Mouse (Mus musculus) monocyte, adult 2 months (primary cell): ENCODE measurements around the gene Agrn.
A peak's percentile ranks its signal among the peaks of the same experiment; 100 is the strongest.

Source experiments
- DNase-seq, 2 experiments: peaks; one replicate each; pipeline ENCODE4 v3.0.0; 2022; ENCODE audit warnings: low spot score in 2 of 2, low read depth in 1 of 2

Gene Agrn

DNA sequence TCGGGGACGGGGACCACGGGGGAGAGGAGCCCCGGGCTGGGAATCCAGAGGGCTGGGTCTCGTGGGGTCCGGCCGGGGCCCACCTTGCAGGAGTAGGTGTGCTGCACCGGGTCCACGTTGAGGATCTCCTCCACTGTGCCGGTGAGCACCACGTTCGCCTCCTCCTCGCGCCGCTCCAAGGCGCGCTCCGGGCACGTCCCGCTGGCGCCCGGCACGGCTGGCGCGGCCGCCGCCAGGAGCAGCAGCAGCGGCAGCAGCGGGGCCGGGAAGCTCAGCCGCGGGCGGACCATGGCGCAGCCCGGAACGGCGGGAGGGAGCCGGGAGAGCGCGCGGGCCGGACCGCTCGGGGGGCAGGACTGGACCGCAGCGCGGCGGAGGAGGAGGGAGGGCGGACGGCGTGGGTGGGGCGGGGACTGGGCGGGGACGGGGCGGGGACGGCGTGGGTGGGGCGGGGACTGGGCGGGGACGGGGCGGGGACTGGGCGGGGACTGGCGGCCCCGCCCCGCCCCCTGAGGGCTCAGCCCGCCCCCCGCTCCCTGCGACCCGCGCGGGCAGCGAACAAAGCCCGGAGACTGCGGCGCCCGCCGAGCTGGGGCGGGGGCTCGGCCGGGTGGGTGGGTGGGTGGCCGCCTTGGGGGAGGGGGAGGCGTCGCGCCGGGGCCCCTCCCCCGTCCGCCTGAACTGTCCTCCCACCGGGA, at the start of gene Agrn:
Gene Agrn (minus strand): TSS at position 358 of the 698 bp plus-strand sequence.
- peak in 1 of 2 experiments; percentile 19 for DNase-seq

DNA sequence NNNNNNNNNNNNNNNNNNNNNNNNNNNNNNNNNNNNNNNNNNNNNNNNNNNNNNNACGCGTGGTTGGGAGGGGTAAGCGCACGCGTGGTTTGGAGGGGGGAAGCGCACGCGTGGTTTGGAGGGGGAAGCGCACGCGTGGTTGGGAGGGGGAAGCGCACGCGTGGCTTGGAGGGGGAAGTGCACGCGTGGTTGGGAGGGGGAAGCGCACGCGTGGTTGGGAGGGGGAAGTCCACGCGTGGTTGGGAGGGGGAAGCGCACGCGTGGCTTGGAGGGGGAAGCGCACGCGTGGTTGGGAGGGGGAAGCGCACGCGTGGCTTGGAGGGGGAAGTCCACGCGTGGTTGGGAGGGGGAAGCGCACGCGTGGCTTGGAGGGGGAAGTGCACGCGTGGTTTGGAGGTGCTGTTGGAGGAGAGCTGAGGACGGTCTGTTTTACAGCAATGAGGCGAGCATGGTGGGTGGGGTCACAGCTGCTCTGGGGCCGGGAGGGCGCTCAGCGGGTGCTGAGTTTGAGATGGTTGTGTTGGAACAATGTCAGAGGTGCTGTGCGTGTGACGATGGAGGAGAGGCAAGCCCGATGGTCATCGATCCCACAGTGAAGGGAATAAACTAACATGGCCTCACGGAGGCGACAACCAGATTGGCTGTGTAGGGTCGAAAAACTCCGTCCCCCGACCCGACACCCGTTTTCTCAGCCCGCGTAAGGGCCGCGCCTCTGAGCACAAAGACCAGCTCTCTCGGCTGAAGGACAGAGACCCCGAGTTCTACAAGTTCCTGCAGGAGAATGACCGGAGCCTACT, 39.6 kb upstream of the Agrn start:
- no peak for DNase-seq

DNA sequence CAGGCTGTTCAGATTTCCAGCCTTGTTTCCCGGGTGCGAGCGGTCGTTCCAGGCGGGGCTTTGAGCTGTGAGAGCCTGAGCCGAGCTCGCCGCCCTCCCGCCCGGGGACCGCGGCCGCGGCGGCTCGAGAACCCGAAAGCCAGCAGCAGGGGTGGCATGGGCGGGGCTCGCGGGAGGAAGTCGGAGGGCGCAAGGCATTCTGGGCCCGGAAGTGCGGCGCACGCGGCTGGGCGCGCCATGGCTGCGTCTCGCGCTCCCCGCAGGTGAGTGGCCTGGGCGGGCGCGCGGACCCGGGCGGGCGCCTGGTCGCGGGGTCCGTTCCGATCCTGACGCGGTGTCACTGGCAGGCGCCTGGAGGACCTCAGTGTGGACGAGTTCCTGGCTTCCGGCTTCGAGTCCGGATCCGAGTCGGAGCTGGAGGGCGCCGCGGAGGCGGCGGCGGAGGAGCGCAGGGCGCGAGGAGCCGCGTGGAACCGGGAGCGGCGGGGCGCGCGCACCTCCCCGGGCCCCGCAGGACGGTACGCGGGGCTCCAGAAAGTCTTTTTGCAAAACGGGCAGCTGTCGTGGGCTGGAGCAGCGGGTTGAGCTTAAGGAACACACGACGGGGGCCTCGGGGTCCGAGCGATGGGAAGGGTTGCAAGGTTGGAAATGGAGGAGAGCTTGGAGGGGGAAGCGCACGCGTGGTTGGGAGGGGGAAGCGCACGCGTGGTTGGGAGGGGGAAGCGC, 38.7 kb upstream of the Agrn start, which contains the start of gene Noc2l:
Gene Noc2l (plus strand): TSS at position 203 of the 726 bp plus-strand sequence.
- DNase-seq: peak; percentile 65 to 79

DNA sequence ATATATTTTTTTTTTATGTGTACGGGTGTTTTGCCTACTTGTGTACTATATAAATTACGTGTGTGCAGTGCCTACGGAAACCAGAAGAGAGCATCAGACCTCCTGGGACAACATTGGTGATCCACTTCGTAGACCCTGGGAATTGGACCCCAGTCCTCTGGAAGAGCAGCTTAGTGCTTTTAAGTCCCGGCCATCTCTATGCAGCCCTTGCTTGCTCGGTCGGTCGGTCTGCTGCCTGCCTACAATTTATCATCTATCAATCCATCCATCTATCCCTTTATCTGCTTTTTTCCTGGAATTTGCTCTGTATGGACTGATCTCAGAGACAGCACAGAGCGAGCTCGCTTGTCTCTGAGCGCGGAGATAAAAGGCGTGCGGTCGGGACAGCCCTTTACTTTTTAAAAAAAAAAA, 38.1 kb upstream of the Agrn start:
- DNase-seq: no peak

DNA sequence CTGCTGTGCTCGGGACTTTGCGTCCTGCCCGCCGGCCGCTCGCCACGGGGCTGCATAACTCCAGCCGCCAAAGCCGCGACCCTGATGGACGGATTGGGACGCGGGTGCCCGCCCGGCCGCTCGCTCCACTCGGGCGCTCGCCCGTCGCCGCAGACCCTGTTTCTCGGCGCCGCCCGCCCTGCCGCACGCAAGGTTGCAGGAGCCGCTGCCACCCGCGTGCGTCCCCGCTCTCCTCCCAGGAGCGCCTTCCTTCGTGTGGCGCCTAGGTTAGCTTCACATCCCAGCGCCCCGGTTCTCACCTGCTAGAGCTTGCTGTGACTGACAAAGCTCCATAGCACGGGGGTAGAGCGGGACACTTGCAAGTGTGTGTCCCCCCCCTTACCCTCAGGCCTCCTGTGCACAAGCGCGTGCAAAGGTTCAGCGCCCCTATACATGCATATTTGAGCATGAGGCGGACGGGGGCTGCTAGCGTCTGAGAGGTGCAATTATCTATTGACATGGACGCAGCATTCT, 37.5 kb upstream of the Agrn start, which contains the start of gene Plekhn1:
Gene Plekhn1 (minus strand): TSS at position 157 of the 513 bp plus-strand sequence.
- no peak for DNase-seq

- DNase-seq: no peak
These were observed 36.8 kb upstream of the Agrn start for GRCm38 (mm10) chr4:156234021-156234501.

DNA sequence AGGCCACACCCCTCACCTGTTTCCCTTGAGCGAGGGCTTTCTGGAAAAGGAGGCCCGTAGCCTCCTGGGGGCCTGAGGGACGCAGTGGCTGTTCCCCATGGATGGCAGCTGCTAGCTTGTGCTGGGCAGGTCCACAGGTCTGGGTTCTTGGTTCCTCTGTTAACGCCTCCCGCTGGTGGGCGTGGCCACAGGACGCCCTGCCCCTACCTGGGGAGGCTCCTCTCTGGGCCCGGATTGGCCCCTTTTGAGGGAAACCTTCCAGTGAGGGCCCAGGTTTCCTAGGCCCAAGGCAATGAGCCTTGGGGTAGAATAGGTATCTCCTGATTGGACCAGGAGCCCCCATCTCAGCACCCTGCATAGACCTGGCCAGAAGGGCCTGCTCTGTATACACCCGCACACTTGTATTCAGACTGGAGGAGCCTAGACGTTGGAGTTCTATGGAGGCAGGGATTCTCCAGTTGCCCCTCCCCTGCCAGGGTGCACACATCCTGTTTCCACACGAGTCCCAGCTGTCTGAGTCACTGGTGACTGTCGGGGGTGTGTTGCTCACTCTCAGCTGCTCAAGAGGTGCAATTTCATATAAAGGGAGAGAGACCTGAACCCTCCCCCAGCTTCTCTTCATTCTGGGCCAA, 31.2 kb upstream of the Agrn start:
- DNase-seq: no peak

DNA sequence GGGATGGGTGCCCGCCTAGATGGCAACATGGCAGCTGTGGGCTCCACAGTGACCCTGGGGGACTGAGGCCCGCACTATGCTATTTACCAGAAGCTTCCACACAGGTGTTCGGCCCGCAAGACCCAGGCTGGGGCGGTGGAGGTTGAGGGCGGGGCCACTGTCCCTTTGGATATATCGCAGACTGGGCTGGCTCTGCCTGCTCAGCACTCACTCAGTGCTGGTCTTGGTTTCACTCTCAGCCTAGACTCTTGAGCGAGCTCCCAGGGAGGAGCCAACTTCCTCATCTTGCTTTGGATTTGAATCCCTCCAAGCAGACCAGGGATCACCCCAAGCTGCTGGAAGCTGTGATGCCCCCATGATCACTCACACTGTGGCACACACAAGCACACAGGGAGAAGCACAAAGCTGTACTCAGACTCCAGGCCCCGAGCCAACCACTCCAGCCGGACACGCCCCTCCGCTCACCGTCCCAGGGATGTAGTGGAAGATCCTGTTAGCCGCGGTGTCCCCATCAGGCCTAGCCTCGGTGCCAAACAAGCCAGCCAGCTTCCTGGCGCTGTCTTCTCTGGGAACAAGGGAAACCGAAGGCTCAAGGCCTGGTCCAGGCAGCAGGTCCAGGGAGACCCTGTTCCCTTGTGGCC, 30.6 kb upstream of the Agrn start:
- DNase-seq: no peak

GRCm38 (mm10) chr4:156224276-156224675, 27.0 kb upstream of the Agrn start:
- DNase-seq: no peak

DNA sequence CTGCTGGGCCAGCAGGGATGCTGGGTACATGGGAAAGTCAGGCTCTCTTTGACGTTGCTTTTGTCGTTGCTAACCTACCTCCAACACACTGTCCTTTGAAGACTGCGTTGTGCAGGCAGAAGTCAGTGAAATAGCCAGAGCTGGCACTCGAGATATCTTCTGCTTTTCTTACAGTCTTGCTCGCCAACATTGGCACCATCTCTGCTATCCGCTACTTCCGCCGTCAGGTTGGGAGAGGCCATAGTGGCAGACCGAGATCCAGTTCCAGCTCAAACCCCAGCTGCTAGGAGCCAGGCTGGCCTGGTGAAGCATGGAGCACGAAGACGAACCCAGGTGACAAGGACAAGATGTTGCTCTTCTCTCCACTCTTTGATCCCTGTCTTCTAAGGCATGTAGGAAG, 22.6 kb upstream of the Agrn start:
- DNase-seq: no peak

- DNase-seq: no peak
These were observed 20.6 kb upstream of the Agrn start for GRCm38 (mm10) chr4:156217838-156218237.

DNA sequence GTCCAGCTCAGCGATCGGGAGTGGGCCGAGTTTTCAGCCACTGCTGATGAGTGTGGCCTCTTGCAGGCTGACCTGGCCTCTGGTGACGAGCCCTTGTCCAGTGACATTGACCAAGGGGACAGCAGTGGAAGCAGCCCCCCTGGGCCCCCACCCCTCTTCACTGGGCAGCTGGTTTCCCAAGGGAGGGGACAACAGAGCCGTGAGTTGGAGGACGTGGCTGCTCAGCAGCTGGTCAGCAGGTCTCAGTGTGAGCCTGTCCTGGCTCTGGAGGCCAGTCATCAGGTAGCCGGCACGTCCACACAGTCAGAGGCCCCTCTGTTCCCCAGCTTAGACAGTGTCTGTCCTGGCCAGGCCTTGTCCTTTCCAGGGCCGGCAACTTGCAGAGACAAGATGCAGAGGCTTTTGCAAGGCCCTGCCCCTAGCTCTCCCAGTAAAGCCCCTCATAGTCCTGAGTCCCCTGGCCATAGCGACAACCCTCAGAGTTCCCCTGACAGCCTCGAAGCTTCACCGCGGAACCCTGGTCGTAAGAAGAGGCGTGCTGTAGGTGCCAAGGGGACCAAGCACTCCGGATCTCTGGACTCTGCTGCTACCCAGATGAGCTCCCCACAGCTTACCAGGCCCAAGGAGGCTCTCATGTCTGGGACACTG, 19.9 kb upstream of the Agrn start:
- DNase-seq: no peak

DNA sequence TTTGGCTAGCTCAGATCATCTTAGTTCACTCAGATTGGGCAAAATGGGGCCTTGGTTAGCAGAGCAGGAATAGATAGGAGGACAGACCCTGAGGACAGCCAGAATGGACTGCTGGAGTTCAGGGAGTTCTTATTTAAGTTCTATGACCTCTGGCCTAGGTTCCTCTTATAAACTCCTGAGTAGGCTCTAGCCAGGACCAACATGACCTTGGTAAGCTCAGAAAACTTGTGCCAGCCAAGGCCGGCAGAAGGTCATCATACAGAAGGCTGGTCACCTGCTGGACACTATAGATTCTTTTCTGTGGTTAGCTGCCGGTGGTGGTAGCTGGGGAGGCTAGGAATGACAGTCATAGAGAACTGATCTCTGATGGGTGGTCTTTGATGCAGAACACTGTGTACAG, 18.9 kb upstream of the Agrn start:
- DNase-seq: no peak

DNA sequence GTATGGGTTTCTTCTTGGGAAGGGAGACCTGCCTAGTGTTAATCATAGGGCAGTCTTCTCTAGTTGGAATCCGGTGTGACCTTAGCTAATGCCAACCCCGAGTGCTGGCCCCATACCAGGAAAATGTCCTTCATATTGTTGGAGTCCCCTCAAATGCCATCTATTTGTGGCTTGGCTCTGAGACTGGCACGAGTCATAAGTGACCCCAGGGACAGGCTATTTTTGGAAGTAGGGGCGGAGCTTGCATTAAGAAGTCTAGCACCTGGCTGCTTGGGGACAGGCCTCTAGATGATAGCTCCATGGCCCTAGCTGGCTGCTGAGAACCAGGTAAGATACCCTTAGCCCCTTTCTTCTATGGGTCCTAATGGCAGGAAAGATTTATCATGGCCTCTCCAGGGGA, 18.4 kb upstream of the Agrn start, which contains the start of gene Perm1:
Gene Perm1 (plus strand): TSS at position 220 of the 400 bp plus-strand sequence.
- no peak for DNase-seq

GRCm38 (mm10) chr4:156213134-156213533, 15.8 kb upstream of the Agrn start:
- no peak for DNase-seq

DNA sequence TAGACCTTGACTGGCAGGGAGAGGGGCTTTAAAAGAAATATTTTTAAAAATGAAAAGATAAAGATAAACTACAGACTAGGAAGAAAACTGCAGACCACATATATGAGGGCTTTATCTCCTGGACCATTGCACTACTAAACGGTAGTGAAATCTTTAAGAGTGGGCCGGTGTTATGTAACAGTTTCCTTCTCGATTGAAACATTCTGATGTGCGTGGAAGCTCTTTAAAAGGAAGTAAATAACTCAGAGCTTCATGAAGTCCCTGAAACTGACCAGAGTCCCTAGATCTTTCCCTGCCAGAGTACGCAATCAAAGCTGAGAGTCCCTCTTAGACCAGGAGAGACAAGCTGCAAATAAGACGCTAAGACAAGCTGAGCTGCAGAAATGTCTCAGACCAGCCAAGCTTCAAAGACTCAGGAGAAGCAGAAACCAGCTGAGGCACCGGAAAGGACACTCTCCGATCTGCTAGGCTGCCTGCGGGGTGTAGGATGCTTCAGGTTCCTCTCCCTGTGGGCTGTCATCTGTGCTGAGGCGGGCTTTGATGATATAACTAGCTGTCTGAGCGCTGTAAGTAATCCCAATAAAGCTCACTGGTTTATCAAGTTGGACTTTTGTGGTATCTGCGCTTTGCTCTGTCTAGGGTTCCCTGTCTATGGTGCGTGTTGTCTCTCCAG, 12.8 kb upstream of the Agrn start:
- no peak for DNase-seq

- DNase-seq: no peak
These were observed 11.6 kb upstream of the Agrn start for GRCm38 (mm10) chr4:156208872-156209271.

DNA sequence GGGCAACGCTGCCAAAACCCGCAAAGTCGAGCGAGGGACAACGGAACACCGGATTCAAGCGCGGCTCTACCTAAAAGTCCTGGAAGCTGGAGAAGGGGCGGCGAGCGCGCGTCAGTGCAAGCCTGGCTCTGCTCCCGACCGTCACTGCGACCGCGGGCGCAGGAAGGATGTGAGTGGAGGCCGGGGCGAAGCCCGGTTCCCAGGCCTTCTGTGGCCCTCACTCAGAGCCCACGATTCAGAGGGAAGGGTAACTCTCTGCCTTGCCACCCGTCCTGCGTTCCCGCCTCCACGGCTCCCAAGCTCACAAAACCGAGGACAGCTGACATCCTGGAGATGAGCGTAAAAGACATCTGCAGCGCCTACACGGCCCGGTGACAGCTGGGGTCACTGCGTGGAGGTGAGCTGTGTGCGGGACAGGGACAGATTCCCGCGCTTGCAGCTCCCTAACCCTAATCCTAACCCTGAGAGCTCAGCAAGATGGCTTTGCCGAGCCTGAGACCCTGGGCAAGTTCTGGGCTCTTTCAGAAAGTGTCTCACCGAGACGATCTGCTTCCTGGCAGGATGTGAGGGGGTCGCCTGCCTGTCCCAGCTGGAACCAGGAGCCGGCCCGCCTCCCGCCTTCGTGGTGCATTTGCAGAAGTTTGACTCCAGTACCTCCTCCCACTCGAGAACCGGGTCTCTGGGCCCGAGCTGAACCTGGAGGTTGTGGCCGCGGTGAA, 6.3 kb upstream of the Agrn start:
- no peak for DNase-seq
